Mouse (Mus musculus) hindbrain, embryonic 10.5 days (tissue): Measurements from ENCODE around the gene Abcb1b. TPM values are rescaled to one million over a fixed set of nuclear protein-coding genes. Genes with fewer than 3 reads are reported as not detected.
"Not testable (repeated sequence)": the region's sequence is repeated elsewhere in the genome, so short reads cannot be mapped to it uniquely, and the experiment has no call there.

ENCODE experiments used
- DNase-seq: peaks from one replicate; pipeline ENCODE4 v3.0.0-alpha.2; 2017; ENCODE audit warnings: low spot score
- H3K27ac ChIP-seq: fragments of 300-500 bp; sonication (generic); 2 replicates; pipeline ENCODE4 v1.5.1; 2016; ENCODE audit warnings: mild to moderate bottlenecking, moderate library complexity
- H3K27me3 ChIP-seq: fragments of 300-500 bp; sonication (generic); 2 replicates; pipeline ENCODE4 v1.6.1; 2016; ENCODE audit warnings: mild to moderate bottlenecking; ENCODE audit not compliant: poor library complexity, insufficient read depth, severe bottlenecking
- H3K36me3 ChIP-seq: fragments of 300-500 bp; sonication (generic); 2 replicates; pipeline ENCODE4 v1.6.1; 2016; ENCODE audit warnings: mild to moderate bottlenecking, moderate library complexity
- H3K4me1 ChIP-seq: fragments of 300-500 bp; sonication (generic); replicated peaks from 2 replicates; pipeline ENCODE4 v1.6.1; 2016; ENCODE audit warnings: mild to moderate bottlenecking
- H3K4me3 ChIP-seq: fragments of 300-500 bp; sonication (generic); 2 replicates; pipeline ENCODE4 v1.5.1; 2016; ENCODE audit warnings: mild to moderate bottlenecking, moderate library complexity
- H3K9me3 ChIP-seq: fragments of 300-500 bp; sonication (generic); 2 replicates; pipeline ENCODE4 v1.6.1; 2016; ENCODE audit warnings: mild to moderate bottlenecking, moderate library complexity
- WGBS: fragments of 180-500 bp; shearing (Covaris S2); methylation state at CpG from one replicate; pipeline ENCODE4 v1.1.7; 2016; 5-methylcytosine and 5-hydroxymethylcytosine counted together
- polyA plus RNA-seq: library from polyadenylated mRNA; unstranded; fragments of >200 nt; fragmentation: Nextera tagmentation; extraction: Ambion mirVana; gene quantifications from 2 replicates; pipeline ENCODE4 v1.2.1, GENCODE M21; 2016

Gene Abcb1b
- polyA plus RNA-seq, 1 experiment from 2014 or later = 0.34 TPM

DNA sequence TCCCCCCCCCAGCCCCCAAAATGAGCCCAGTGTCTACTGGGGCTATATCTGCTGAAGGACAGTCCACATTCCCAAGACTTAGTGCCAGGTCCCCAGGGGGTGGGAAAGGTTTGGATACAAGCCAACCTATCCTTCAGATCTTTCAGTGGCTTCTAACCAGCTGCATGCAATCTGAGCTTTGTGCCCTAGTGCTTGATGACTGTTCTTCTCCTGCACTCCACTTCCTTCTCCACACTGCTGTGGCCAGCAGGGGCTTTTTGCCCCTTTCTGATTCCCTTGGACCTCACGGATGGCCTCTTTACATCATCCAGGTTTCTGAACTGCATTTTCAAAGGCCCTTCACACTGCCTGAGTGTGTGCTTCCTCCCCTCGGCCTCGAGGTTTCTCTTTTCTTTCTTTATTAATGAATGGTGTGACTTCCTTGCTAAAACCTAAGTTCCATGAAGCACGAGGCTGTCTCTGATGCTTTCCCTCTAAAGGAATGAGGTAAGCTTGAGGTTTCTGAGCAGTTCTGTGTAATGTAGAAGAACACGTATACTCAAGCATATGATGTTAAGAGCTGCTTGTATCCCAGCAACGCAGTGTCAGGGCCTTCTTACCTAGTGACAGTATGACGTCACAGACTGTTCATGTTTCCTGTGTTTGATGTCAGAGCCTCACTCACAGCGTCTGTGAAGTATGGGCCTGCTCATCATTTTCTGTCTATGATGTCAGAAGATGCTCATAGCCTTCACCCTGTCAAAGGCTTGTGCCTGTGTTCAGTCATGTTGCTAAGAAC, 40.9 kb downstream of the Abcb1b start:
- no peaks in the 10 kb centered on the region for H3K9me3 ChIP-seq
- 72% methylated on average over 8 of the region's 8 CpGs for WGBS
- peaks cover 10% of the 10 kb centered on the region; the same call in 1 of the 2 replicates for H3K4me1 ChIP-seq
- H3K36me3 ChIP-seq = no peaks in the 10 kb centered on the region
- no peak for DNase-seq
- H3K27ac ChIP-seq = no peak overlapping the region
- no peak overlapping the region for H3K4me3 ChIP-seq
- no peaks in the 10 kb centered on the region for H3K27me3 ChIP-seq

GRCm38 (mm10) chr5:8839651-8840050, 41.7 kb downstream of the Abcb1b start:
- no peaks in the 10 kb centered on the region for H3K27me3 ChIP-seq
- WGBS = 91% methylated on average over 4 of the region's 4 CpGs
- H3K4me3 ChIP-seq = no peak overlapping the region
- no peak overlapping the region for H3K27ac ChIP-seq
- no peak for DNase-seq
- H3K4me1 ChIP-seq = peaks cover 10% of the 10 kb centered on the region; the same call in 1 of the 2 replicates
- no peaks in the 10 kb centered on the region for H3K9me3 ChIP-seq
- H3K36me3 ChIP-seq = no peaks in the 10 kb centered on the region

DNA sequence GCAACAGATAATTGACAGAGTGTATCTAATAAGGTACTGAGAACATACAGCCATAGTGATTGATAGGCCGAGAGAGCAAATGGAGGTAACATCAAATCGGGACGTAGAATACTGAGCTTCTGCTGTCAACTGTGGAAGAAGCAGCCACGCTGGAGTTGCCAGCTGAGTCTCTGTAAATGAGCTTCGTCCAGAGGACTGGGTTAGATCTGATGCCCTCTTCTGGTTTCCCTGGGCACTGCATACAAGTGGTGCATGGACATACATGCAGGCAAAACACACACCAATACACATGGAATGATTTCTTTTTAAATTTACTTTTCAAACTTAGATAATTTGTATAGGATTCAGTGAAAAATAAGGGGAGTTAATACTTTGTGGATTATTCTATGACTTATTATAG, 42.9 kb downstream of the Abcb1b start:
- peak; percentile 71 for DNase-seq
- WGBS = 41% methylated on average over 5 of the region's 5 CpGs

GRCm38 (mm10) chr5:8842815-8843214, 44.9 kb downstream of the Abcb1b start:
- no peak for DNase-seq
- no peaks in the 10 kb centered on the region for H3K27me3 ChIP-seq
- no peaks in the 10 kb centered on the region for H3K9me3 ChIP-seq
- peaks cover 9% of the 10 kb centered on the region; the same call in 1 of the 2 replicates for H3K4me1 ChIP-seq
- WGBS = 50% methylated on average over 3 of the region's 3 CpGs
- no peak overlapping the region for H3K27ac ChIP-seq
- H3K36me3 ChIP-seq = no peaks in the 10 kb centered on the region
- no peak overlapping the region for H3K4me3 ChIP-seq

More for the DNA sequence above, 42.9 kb downstream of the Abcb1b start:
- no peak overlapping the region for H3K27ac ChIP-seq
- H3K9me3 ChIP-seq = no peaks in the 10 kb centered on the region
- peaks cover 10% of the 10 kb centered on the region; the same call in 1 of the 2 replicates for H3K4me1 ChIP-seq
- no peaks in the 10 kb centered on the region for H3K36me3 ChIP-seq
- no peak overlapping the region for H3K4me3 ChIP-seq
- H3K27me3 ChIP-seq = no peaks in the 10 kb centered on the region

DNA sequence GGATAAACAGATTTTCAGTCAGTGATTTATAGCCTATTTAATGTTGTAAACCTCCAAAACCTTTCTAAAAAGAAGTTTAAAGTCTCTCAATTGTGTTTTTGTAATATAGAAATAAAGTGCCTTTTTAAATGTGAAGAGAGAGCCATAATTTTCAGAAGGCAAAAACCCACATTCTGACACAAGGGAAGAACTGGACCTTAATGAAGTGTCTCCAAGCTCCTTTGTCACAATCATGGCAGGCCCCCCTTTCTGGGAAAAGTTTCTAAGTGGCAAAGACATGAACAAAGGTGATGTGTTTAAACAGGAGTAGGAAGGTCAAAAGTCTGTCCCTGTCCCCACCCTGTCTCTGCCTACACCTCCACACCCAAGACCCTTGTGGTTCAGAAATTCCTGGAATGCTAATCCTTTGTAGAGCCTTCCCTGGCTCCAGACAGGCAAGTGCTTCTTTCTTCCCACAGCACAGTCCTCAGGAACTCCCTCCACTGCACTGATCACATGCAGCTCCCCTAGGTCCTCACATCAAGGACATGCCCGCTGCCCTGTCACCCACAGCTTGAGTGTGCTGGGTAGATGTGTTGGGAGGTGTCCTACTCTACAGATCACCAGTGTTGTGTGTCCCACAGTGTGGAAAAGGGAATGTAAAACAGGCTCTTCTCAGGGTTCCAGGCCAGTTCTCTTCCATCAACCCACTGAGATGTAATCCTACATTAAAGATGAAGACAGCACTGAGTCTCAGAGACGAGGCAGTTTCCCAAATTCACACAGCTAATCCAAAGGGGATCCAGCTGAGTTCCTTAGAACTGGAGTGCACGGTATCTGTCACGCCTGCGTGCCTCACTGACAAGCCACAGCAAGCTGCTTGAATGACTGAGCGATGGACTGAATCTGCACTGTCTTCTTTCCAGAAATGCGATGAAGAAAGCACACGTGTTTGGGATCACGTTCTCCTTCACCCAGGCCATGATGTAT, 50.9 kb downstream of the Abcb1b start:
- DNase-seq, H3K27me3 ChIP-seq, H3K4me3 ChIP-seq, H3K4me1 ChIP-seq, H3K27ac ChIP-seq, H3K36me3 ChIP-seq, H3K9me3 ChIP-seq: not testable (repeated sequence)
- WGBS = 39% methylated on average over 7 of the region's 9 CpGs

- Histone ChIP-seq H3K27ac (no peak overlapping the region), H3K27me3 (no peaks in the 10 kb centered on the region), H3K4me3 (no peak overlapping the region), H3K4me1 (no peaks in the 10 kb centered on the region), H3K36me3 (no peaks in the 10 kb centered on the region), H3K9me3 (no peaks in the 10 kb centered on the region)
- 75% methylated on average over 4 of the region's 4 CpGs for WGBS
- no peak for DNase-seq
Measured at GRCm38 (mm10) chr5:8850851-8851250, 52.9 kb downstream of the Abcb1b start.

DNA sequence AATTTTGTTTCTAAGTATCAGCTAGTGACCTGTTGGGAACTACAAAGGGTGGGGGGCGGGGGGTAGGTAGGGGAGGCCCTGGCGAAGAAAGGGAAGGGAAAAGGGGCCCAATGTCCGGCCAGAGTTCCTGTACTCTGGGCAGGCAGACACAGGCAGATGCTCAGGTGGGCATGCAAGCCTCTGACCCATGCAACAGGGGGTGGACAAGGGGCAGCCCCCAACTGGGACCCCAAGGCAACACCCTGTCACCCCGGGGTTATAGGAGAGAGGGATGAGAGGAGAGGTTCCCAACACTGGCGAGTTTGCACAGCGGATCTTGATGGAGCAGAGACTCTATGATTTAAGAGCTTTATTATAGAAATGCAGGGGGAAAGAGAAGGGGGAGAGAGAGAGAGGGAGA, 59.3 kb downstream of the Abcb1b start:
- Histone ChIP-seq H3K27ac (no peak overlapping the region), H3K4me3 (no peak overlapping the region), H3K4me1 (no peaks in the 10 kb centered on the region), H3K9me3 (no peaks in the 10 kb centered on the region), H3K36me3 (no peaks in the 10 kb centered on the region), H3K27me3 (no peaks in the 10 kb centered on the region)
- no peak for DNase-seq
- 78% methylated on average over 6 of the region's 6 CpGs for WGBS

GRCm38 (mm10) chr5:8861811-8862210, 63.9 kb downstream of the Abcb1b start:
- 87% methylated on average over 1 of the region's 1 CpGs for WGBS
- H3K9me3 ChIP-seq = no peaks in the 10 kb centered on the region
- no peaks in the 10 kb centered on the region for H3K27me3 ChIP-seq
- no peak for DNase-seq
- no peak overlapping the region for H3K4me3 ChIP-seq
- no peaks in the 10 kb centered on the region for H3K4me1 ChIP-seq
- no peak overlapping the region for H3K27ac ChIP-seq
- H3K36me3 ChIP-seq = no peaks in the 10 kb centered on the region

DNA sequence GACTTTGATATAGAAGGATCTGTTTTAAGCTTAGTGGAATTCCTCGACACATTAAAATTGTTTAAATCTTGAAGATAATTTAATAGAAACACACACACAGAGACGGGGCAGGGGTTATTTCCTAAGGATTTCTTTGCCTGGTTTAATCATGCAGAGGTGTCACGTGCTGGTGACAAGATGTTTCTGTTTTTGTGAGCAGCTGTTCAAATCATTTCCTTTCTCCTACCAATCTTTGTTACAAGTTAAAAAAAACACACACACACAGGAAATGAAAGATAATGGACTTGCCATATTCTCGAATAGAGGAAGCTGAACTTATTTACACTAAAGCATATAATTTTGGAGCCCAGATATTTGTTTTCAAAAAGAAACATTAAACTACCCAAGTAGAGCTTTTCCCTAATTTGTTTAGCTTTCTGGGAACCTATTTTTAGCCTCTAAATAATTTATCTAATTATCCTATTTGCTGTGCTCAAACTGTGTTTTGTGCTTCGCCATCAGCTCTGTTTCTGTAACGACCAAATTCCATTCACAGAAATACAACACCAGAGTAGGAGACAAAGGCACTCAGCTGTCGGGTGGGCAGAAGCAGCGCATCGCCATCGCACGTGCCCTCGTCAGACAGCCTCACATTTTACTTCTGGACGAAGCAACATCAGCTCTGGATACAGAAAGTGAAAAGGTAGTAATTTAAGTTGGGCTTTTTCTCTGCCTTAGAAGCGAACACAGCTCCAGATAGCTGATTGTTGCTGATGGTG, 65.8 kb downstream of the Abcb1b start:
- Histone ChIP-seq H3K27ac (no peak overlapping the region), H3K4me1 (no peaks in the 10 kb centered on the region; the same call in 1 of the 2 replicates), H3K4me3 (no peak overlapping the region), H3K36me3 (no peaks in the 10 kb centered on the region), H3K27me3 (no peaks in the 10 kb centered on the region), H3K9me3 (no peaks in the 10 kb centered on the region)
- DNase-seq = no peak
- WGBS = 69% methylated on average over 14 of the region's 14 CpGs

GRCm38 (mm10) chr5:8865630-8866029, 67.7 kb downstream of the Abcb1b start:
- H3K27me3 ChIP-seq, H3K36me3 ChIP-seq, H3K4me1 ChIP-seq, H3K27ac ChIP-seq, H3K9me3 ChIP-seq, H3K4me3 ChIP-seq, DNase-seq: not testable (repeated sequence)
- 93% methylated on average over 11 of the region's 11 CpGs for WGBS

DNA sequence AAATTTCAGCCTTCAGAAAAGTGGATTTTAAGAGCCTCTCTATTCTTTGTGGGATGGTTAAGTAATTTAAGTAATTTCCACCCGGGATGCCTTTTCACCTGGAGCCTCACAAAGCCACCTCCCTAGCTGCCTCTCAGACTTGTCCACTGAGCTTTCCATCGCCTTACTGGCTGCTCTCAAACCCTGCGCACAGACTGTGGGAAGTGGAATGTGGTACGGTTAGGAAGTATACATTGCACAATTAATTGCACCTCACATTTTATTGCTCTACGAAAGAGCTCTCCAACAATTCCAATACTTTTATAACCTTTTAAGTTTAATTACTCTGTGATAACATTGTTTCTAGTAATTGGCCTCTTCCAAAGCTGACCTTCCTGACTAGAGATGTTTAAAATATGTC, 68.4 kb downstream of the Abcb1b start:
- Histone ChIP-seq H3K27me3 (no peaks in the 10 kb centered on the region), H3K27ac (no peak overlapping the region), H3K9me3 (no peaks in the 10 kb centered on the region), H3K36me3 (no peaks in the 10 kb centered on the region), H3K4me3 (no peak overlapping the region), H3K4me1 (no peaks in the 10 kb centered on the region; the same call in 1 of the 2 replicates)
- WGBS = 90% methylated on average over 5 of the region's 5 CpGs
- no peak for DNase-seq

DNA sequence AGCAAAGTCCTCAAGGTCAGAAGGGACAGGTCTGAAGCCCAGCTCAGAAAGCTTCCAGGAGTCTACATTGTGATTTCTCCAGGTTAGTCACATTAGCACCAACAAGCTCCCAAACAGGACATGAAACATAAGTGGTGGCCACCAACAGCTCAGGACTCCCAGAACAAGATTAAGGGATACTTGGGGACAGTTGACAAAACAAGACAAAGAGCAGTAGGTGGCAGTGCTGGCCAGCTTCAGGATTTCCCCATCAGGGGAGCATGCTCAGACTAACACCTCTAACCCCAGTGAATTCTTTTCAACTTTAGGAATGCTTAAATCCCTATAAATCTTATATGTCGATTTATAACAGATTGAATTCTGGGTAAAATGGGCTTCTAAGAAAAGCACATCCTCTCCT, 70.1 kb downstream of the Abcb1b start:
- H3K36me3 ChIP-seq = no peaks in the 10 kb centered on the region
- no peaks in the 10 kb centered on the region for H3K9me3 ChIP-seq
- no peaks in the 10 kb centered on the region for H3K27me3 ChIP-seq
- no peak overlapping the region for H3K4me3 ChIP-seq
- no peaks in the 10 kb centered on the region; the same call in 1 of the 2 replicates for H3K4me1 ChIP-seq
- DNase-seq = peak; percentile 25
- 17% methylated on average over 1 of the region's 1 CpGs for whole genome bisulfite sequencing
- H3K27ac ChIP-seq = no peak overlapping the region
